Mouse (Mus musculus) cerebellum, adult (tissue): ENCODE data around the gene Arhgap30.

ENCODE experiments used
- ATAC-seq: cut with Nextera tagmentation; 2 replicates; pipeline ENCODE4 v1.9.2; 2017; ENCODE audit warnings: mild to moderate bottlenecking, moderate library complexity, mixed read lengths; ENCODE audit not compliant: insufficient number of reproducible peaks, low FRiP score, low TSS enrichment

The Arhgap30 gene

DNA sequence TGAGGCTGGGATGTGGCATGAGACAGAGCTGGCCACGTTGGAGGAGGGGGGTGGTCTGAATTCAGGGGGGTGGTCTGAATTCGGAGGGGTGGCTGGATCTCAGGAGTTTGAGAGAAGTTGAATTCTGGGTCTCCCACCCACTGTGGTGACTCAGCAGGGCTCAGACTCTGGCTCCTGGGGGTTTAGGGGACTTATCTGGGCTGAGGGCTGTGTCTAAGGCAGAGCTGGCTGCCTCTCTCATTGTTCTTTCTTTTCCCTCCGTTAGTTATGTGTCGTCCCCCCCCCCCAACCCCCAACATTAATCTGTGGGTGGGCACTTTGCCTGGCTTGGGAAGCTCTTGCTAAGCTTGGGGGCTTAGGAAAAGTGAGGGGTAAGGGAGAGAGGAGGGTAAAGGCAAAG lies 14.8 kb upstream of the Arhgap30 start:
- ATAC-seq = no peak

GRCm38 (mm10) chr1:171375646-171376097 lies 13.1 kb upstream of the Arhgap30 start:
- no peak for ATAC-seq

- peak; percentile 62 for ATAC-seq
These were observed 10.5 kb upstream of the Arhgap30 start for GRCm38 (mm10) chr1:171378298-171378697.

DNA sequence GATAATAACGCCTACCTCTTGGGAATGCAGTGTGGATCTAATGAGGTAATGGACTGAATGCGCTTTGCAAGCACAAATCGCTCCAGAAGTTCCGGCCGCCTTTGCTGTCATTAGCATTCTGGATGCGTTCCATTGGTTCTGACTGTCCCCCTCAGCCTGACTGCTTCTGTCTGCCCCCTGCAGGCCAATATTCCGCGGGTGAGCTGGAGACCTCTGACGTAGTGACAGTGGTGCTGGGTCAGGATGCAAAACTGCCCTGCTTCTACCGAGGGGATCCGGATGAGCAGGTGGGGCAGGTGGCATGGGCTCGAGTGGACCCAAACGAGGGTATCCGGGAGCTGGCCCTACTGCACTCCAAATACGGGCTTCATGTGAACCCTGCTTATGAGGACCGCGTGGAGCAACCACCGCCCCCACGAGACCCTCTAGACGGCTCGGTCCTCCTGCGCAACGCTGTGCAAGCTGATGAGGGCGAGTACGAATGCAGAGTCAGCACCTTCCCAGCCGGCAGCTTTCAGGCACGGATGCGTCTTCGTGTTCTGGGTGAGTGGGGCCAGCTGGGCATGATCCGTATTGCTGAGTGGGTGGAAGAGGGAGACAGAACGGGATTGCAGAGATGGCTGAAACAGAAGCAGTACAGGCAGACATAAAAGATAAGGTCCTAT lies 8.7 kb upstream of the Arhgap30 start:
- ATAC-seq = peak; percentile 84

DNA sequence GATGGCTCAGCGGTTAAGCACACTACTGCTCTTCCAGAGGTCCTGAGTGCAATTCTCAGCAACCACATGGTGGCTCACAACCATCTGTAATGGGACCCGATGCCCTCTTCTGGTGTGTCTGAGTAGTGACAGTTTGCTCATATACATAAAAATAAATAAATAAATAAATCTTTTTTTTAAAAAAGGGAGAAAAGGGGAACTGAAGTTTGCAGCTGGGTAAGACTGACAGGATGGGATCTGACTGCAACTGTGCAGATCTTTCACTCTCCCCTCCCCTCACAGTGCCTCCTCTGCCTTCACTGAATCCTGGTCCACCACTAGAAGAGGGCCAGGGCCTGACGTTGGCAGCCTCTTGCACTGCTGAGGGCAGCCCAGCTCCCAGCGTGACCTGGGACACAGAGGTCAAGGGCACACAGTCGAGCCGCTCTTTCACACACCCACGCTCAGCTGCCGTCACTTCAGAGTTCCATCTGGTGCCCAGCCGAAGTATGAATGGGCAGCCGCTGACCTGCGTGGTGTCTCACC lies 6.6 kb upstream of the Arhgap30 start:
- no peak for ATAC-seq

- no peak for ATAC-seq
These were observed 4.4 kb upstream of the Arhgap30 start for GRCm38 (mm10) chr1:171384361-171384760.

DNA sequence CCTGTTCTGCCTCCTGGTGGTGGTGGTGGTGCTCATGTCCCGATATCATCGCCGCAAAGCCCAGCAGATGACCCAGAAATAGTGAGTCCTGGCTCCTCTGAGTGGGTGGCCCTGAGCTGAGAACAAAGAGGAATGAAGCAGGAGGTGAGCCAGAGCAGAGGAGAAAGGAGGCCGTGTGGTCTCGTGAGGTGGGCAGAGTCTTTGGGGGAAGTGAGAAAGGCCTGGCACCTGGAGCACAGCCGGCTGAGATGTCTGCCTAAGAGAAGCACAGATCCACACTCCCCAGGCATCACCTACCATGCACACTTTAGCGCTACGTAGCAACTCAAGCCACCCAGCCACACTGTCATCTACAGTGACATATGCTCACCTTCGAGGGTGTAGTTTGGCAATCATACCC lies 3.6 kb upstream of the Arhgap30 start:
- ATAC-seq = no peak

GRCm38 (mm10) chr1:171387099-171387498 lies 1.7 kb upstream of the Arhgap30 start:
- ATAC-seq = no peak

DNA sequence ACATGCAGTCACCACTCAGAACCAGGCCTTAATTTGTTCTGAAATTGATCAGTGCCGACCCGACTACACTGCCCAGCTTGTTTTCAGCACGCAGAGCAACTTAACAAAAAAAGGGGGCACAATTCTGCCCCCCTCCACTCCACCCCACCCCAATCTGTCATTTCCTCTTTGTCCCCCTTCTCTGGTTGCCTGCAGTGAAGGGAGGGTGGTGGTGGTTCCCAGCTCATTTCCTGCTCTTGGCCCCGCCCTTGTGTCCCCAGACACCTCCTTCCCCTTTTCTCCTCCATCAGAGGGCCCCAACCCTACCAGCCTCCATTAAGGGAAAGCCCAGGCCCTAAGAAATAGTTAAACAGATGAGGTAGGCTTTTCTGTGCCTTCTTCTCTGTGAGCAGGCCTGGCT lies 1.3 kb downstream of the Arhgap30 start:
- ATAC-seq = no peak

DNA sequence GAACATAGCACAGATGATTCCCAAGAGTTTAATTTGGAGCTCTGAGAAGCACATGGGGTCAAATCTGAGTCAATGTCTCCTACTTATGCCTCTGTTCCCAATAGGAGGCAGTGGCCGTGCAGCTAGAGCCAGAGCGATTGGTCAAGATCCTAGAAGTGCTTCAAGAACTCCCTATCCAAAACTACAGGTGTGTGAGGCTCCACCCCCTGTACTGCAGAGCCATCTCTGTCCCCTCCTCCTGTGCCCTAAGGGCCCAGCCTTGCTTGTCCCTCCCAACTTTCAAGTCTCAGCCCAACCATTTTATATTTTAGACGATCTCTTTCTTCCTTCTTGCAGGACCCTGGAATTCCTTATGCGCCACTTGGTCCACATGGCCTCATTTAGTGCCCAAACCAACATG lies 13.1 kb downstream of the Arhgap30 start:
- no peak for ATAC-seq

- no peak for ATAC-seq
These were observed 14.2 kb downstream of the Arhgap30 start for GRCm38 (mm10) chr1:171402991-171403390.

DNA sequence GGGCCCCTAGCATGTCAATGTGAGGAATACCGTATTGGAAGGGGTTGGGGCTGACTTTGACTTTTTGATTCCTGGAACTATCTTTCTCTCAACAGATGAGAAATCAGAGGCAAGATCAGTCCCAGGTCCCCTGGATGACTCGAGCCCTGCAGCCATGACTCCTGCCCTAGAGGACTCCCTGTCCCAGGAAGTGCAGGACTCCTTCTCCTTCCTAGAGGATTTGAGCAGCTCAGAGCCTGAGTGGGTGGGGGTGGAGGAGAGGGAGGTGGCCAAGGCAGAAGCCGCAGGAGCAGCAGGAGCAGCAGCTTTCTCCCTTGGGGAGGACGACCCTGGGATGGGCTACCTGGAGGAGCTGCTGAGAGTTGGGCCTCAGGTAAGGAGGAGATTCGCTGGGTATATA lies 18.5 kb downstream of the Arhgap30 start:
- no peak for ATAC-seq

DNA sequence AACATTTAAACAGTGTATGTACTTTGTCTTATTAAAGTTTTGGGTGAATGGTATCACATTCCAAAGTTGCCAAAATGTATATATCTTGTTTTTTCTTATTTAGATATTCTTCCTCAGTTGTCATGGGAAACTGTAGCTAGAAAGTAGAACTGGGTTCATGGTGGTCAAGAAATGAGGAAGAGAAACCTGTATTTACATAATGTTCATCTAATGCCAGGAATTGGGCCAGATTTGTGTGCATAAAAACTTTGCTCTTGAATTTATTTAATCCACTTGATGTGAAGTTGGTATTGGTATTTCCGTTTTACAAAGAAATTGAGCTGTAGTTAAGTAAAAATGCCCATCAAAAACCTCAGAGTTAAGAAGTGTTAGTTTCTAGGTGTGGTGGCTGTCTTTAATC lies 21.5 kb downstream of the Arhgap30 start:
- ATAC-seq = no peak

DNA sequence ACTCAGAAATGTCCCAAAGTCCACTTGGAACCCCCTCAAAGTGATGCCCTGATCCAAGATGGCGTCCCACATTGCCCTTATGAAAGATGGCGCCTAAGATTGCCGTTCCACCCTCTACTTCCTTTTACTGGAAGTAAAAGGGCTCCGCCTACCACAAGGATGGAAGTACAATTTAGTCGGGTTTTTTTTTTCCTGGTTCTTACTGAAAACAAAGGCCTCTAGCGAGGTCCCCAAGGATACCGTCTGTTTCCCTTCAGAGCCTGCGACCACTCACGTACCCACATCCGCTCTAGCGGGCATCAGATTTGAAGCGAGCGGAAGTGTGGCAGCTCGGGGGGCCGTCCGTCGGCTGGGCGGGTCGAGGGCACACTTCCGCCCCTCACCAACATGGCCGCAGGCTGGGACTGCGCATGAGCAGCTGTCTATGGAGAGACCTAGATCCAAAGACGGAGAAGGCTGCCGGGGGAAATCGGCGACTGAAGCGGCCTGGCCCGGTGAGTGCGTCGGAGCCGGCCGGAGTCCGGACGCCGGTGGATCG lies 22.3 kb downstream of the Arhgap30 start, which contains the start of gene Usf1:
Gene Usf1 (plus strand): TSS at position 367 of the 538 bp plus-strand sequence.
- peak; percentile 95 for ATAC-seq

DNA sequence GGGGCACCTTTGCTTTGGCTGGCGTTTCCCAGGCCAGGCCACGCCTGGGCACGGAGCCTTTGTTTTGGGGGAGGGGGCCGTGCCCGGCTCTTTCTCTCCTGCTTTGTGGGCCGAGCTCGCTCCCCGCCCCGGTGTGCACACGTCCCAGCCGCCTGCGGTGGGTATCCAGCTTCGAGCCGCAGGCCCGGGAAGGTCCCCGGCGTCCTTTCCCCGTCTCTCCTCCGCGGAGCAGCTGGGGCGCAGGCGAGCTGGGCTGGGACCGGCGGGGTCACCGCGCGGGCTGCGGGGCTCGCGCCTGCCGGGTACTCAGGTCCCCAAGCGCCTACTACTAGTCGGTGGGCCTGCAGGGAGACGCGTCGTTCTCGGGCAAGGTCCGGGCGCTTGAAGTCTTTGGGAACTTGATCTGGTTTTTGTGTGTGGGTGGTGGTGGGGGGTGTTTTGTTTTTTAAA lies 22.8 kb downstream of the Arhgap30 start:
- peak; percentile 53 for ATAC-seq

- ATAC-seq = no peak
These were observed 23.3 kb downstream of the Arhgap30 start for GRCm38 (mm10) chr1:171412001-171412441.

DNA sequence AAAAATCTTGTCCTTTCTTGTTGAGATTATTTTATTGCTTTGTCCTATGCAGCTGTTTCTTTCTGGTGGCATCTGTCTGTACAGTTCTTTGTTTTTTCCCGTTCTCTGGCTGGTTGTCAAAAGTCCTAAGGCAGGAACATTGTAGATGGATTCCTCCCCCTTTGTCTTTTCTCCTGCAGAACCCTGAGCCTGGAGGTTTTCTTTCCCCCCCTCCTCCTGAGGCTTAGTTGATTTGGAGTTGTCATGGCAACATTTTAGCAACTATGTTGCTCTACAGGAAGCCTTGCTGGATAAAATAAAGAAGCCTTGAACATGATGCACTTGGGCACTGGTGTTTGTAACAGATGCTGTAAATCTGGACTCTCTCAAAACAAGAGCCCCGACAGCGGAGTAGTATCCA lies 23.7 kb downstream of the Arhgap30 start:
- no peak for ATAC-seq

DNA sequence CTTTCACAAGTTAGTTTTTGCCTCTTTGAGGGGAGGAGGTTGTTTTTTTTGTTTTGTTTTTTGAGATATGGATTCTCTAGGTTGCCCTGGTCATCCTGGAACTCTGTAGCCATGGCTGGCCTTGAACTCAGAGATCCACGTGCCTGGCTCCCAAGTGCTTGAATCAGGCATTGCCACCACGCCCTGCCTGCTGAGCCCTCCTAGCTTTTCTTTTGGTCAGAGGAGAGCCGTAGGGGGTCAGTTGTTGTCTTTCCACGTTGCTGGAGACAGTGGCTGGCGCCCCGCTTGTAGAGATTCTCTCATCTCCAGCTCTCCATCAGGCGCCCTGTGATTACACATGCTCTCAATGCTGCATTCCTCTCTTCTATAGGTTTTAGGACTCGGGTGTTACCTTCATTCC lies 24.9 kb downstream of the Arhgap30 start:
- ATAC-seq = no peak

GRCm38 (mm10) chr1:171418660-171419059 lies 29.9 kb downstream of the Arhgap30 start, which contains the start of gene Tstd1:
Tstd1 (plus strand) TSS chr1:171418872.
- no peak for ATAC-seq

DNA sequence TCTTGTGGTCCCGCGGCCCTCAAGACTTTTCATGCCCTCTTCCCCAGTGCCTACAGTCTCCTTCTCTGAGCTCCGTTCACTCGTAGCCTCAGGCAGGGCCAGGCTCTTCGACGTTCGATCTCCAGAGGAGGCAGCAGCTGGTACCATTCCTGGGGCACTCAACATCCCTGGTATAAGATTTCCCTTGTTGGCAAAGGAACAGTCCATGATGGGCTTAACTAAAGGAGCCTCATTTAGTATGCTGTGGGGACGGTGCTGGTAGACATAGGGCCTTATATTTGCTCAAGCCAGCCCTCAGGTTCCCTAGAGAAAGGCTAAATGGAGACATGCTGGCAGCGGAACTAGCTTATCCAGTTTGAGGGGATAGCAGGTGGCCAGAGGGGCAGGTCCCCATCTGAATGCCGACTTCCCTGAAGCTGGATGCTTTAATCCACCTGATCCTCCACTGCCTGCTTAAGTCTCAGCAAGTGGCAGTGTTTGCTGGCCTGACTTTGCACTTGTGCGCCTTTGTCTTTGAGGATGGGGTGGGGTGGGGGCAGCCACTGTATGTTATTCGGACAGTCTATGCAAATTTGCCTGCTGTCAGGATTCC lies 30.6 kb downstream of the Arhgap30 start:
- ATAC-seq = no peak

- no peak for ATAC-seq
These were observed 31.2 kb downstream of the Arhgap30 start for GRCm38 (mm10) chr1:171419905-171420304.
